Mouse (Mus musculus) liver, embryonic 12.5 days (tissue): ENCODE results near the gene Unc5c. TPM values are rescaled to one million over a fixed set of nuclear protein-coding genes. Genes with fewer than 3 reads are reported as not detected.

Experiments used
- ATAC-seq: fragments of 200-750 bp; cut with Nextera tagmentation; 2 replicates; pipeline ENCODE4 v1.8.0; 2017; ENCODE audit warnings: moderate number of reproducible peaks, mild to moderate bottlenecking, moderate library complexity
- H3K27ac ChIP-seq: fragments of 300-500 bp; sonication (generic); 2 replicates; pipeline ENCODE4 v1.5.1; 2016; ENCODE audit warnings: mild to moderate bottlenecking
- H3K27me3 ChIP-seq: fragments of 300-500 bp; sonication (generic); replicated peaks from 2 replicates; pipeline ENCODE4 v1.6.1; 2016; ENCODE audit warnings: mild to moderate bottlenecking, moderate library complexity
- H3K36me3 ChIP-seq: fragments of 300-500 bp; sonication (generic); 2 replicates; pipeline ENCODE4 v1.6.1; 2016; ENCODE audit warnings: mild to moderate bottlenecking, moderate library complexity
- H3K4me1 ChIP-seq: fragments of 300-500 bp; sonication (generic); 2 replicates; pipeline ENCODE4 v1.6.1; 2016
- H3K4me2 ChIP-seq: fragments of 300-500 bp; sonication (generic); 2 replicates; pipeline ENCODE4 v1.6.1; 2016; ENCODE audit warnings: mild to moderate bottlenecking, moderate library complexity
- H3K4me3 ChIP-seq: fragments of 300-500 bp; sonication (generic); 2 replicates; pipeline ENCODE4 v1.5.1; 2016; ENCODE audit warnings: mild to moderate bottlenecking, moderate library complexity
- H3K9ac ChIP-seq: fragments of 300-500 bp; sonication (generic); 2 replicates; pipeline ENCODE4 v1.6.1; 2016; ENCODE audit warnings: mild to moderate bottlenecking, moderate library complexity
- H3K9me3 ChIP-seq: fragments of 300-500 bp; sonication (generic); replicated peaks from 2 replicates; pipeline ENCODE4 v1.6.1; 2016; ENCODE audit warnings: mild to moderate bottlenecking, moderate library complexity
- WGBS: fragments of 180-500 bp; shearing (Covaris S2); methylation state at CpG from one replicate; pipeline ENCODE4 v1.1.7; 2016; ENCODE audit not compliant: insufficient replicate concordance; 5-methylcytosine and 5-hydroxymethylcytosine counted together
- polyA plus RNA-seq: library from polyadenylated mRNA; unstranded; fragments of >200 nt; fragmentation: Nextera tagmentation; extraction: Ambion mirVana; gene quantifications from 2 replicates; pipeline ENCODE4 v1.2.1, GENCODE M21; 2016

Gene Unc5c
- polyA plus RNA-seq, 1 experiment from 2014 or later, result 1.1 TPM

DNA sequence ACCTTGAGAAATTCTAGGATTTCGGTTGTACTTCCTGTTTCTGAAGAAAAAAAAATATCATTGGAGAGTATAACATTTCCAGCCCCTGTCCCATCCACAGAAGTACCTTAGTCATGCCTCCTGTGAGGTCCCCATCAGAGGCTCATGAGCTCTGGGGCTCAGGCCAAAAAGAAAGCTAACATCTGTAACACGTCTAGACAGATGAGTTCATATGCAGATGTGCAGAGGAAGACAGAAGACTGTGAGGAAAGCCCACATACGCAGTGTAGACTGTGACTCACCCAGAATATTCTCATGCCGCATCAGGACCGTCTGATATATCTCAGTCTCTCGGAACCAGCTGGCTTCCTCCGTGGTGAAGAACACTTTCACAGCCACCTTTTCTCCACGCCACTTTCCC is 392.1 kb downstream of the Unc5c start:
- Histone ChIP-seq H3K4me2 (no peak overlapping the region), H3K4me3 (no peak overlapping the region), H3K9ac (no peak overlapping the region), H3K27me3 (no peaks in the 10 kb centered on the region), H3K36me3 (no peaks in the 10 kb centered on the region), H3K27ac (no peak overlapping the region), H3K4me1 (no peaks in the 10 kb centered on the region), H3K9me3 (no peaks in the 10 kb centered on the region)
- no peak for ATAC-seq
- 77% methylated on average over 8 of the region's 8 CpGs for WGBS

DNA sequence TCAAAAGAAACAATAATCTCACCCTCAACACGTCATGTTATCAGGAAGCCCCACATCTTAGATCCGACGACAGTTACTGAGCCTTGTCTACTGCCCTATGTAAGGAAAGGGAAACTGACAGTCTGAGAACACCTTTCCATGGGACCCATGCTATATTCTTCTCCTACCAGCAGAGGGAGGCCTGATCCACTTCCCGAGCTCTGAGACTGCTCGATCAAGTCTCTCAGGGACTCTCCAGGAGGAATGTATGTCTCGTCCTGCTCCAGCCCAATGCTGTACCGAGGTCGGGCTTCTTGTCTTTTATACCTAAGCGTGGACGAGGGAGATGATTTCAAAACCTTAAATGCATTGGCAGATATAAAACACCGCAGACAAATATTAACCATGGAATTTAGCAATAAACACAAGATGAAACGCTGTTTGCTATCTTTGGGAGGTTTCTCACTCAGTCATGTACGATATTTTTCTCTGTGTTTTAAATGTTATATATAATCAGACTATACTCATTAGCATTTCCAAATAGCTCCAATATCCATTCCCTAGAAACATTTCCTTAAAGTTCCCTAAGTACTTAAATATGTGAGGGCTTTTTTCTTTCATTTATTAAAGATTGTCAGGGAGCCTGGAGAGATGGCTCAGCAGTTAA is 397.9 kb downstream of the Unc5c start:
- H3K9me3 ChIP-seq, result no peaks in the 10 kb centered on the region
- no peak overlapping the region for H3K27ac ChIP-seq
- no peak overlapping the region for H3K4me3 ChIP-seq
- 0 out of 2 replicates have a peak overlapping the region, but pooled peaks have one; percentile 12 for H3K4me2 ChIP-seq
- no peaks in the 10 kb centered on the region for H3K27me3 ChIP-seq
- no peaks in the 10 kb centered on the region for H3K4me1 ChIP-seq
- H3K9ac ChIP-seq, result no peak overlapping the region
- 16% methylated on average over 13 of the region's 13 CpGs for whole genome bisulfite sequencing
- ATAC-seq, result peak; percentile 58; the same call in 1 of the 2 replicates
- H3K36me3 ChIP-seq, result no peaks in the 10 kb centered on the region

DNA sequence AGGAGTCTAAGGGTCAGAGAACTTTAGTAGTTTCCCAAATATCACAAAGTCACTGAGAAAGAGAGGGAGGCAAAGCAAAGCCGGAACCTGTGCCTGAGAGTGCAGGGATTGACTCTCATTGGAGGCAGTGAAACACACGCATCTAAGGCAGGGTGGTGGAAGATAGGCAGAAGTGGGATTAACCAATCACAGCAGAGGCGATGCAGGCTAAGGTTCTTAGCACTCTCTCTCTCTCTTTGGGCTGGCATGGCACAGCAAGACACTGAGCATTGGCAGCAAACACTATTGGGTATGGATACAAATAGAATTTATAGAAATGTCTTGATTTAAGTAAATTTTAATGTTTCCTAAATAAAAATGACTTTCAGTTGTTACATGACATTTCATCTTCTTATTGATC is 406.8 kb downstream of the Unc5c start:
- H3K9ac ChIP-seq, result no peak overlapping the region
- H3K36me3 ChIP-seq, result no peaks in the 10 kb centered on the region
- H3K4me1 ChIP-seq, result no peaks in the 10 kb centered on the region
- no peaks in the 10 kb centered on the region for H3K27me3 ChIP-seq
- no peak overlapping the region for H3K4me2 ChIP-seq
- 60% methylated on average over 3 of the region's 3 CpGs for WGBS
- no peak for ATAC-seq
- H3K4me3 ChIP-seq, result no peak overlapping the region
- H3K27ac ChIP-seq, result no peak overlapping the region
- H3K9me3 ChIP-seq, result no peaks in the 10 kb centered on the region

DNA sequence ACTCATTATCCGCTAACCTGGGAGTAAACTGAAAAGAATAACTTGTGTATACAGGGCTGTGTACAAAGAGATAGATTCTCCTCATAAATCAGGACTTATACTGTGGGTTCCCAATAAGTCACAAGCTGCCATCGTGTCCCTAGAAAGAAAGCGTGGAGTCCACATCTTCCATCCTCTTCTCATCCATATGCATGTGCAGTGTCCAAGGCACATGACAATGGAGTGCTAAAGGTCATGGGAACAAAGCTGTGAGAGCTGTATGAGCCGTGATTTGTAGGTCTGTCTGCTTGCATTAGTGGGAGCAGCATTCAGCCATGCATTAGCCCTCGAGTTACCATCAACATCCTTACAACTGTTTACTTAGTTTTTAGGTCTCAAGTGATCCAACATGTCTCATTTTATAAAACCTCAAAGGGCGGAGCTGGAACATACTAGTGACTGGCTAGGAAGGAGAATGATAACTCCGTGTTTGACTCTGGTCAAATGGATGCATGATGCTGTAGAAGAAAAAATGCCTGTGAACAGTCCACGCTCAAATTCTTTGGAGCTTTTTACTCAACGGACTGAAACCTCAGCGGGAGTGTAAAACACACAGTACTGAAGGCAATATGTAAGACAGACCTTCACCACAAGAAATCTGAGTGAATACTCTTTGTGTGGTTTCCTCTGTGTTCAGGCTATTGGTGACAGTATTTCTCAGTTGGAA is 407.5 kb downstream of the Unc5c start:
- Histone ChIP-seq H3K4me1 (no peaks in the 10 kb centered on the region), H3K9ac (no peak overlapping the region)
- WGBS, result 69% methylated on average over 10 of the region's 10 CpGs

DNA sequence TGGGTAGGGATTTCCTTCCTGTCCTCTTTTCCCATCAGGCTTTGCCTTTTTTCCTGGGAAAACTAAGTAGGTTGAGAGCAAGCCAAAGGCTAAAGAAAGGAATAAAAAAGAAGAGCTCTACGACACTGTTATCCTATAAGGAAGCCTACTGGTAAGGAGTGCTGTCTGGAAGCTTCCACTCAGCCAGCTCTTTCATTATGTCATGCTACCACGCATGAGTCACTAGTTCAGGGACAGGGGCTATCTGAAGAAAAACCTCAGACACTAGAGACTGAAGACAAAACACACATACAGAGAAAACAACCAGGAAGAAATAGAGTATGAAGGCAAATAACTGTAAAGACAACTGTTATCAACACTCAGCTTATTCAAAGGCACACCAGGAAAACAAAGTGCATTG is 417.5 kb downstream of the Unc5c start:
- Histone ChIP-seq H3K4me1 (no peaks in the 10 kb centered on the region), H3K9ac (no peak overlapping the region), H3K4me2 (no peak overlapping the region), H3K4me3 (no peak overlapping the region), H3K36me3 (no peaks in the 10 kb centered on the region), H3K9me3 (no peaks in the 10 kb centered on the region), H3K27me3 (no peaks in the 10 kb centered on the region), H3K27ac (no peak overlapping the region)
- 50% methylated on average over 2 of the region's 2 CpGs for WGBS
- no peak for ATAC-seq

More for the DNA sequence above, 407.5 kb downstream of the Unc5c start:
- Histone ChIP-seq H3K27me3 (no peaks in the 10 kb centered on the region), H3K36me3 (no peaks in the 10 kb centered on the region), H3K4me3 (no peak overlapping the region), H3K9me3 (no peaks in the 10 kb centered on the region), H3K27ac (no peak overlapping the region), H3K4me2 (no peak overlapping the region)
- ATAC-seq, result no peak

DNA sequence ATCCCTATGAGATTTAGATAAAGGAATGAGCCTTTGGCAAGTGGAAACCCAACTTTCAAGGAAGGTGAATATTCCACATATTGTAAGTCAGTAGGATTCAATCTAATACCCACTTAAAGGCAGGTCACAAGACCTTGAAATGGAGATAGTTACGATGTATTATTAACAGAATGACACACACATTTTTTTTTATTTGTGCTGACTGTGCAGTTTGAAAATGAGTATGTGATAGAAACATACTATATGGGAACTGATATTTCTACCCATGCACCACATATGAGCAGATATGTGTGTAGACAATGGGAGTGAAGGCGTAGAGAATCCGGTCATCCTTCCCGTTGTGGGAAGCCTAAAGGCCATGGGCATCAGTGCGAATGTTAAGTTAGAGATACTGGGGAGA is 419.2 kb downstream of the Unc5c start:
- Histone ChIP-seq H3K4me3 (no peak overlapping the region), H3K4me2 (no peak overlapping the region), H3K9me3 (no peaks in the 10 kb centered on the region), H3K9ac (no peak overlapping the region), H3K27ac (no peak overlapping the region), H3K36me3 (no peaks in the 10 kb centered on the region), H3K4me1 (no peaks in the 10 kb centered on the region), H3K27me3 (no peaks in the 10 kb centered on the region)
- no peak for ATAC-seq
- 84% methylated on average over 5 of the region's 5 CpGs for WGBS
